13 mouse cellular contexts compared by ENCODE assay signal in genomic region chr14:29867311-29867710, GRCm38 (mm10).
DNase-seq lines count a peak whose midpoint lies in the region; ATAC-seq and TF ChIP-seq lines count a peak whose summit lies in the region.
"Had no signal": no experiment of that assay in that cellular context is flagged by ENCODE, and none has a peak within 500 bp of the region (broad histone marks: within the 10 kb centered on the region; RNA-seq: fewer than 3 reads in every experiment).

No protein-coding gene starts in this region.

- WGBS in heart, postnatal 0 days = 53% methylated on average over 6 of the region's 6 CpGs
- WGBS in heart, adult 2 months = 46% methylated on average over 6 of the region's 6 CpGs
- WGBS in lung, embryonic 14.5 days = 16% methylated on average over 6 of the region's 6 CpGs
- 40% methylated on average over 6 of the region's 6 CpGs for WGBS in lung, adult 2 months
- 25% methylated on average over 6 of the region's 6 CpGs for WGBS in lung, embryonic 15.5 days
- WGBS in stomach, postnatal 0 days = 40% methylated on average over 6 of the region's 6 CpGs
- WGBS in thymus, adult 2 months = 84% methylated on average over 6 of the region's 6 CpGs

- peak; percentile 8 for DNase-seq in heart, postnatal 0 days (ENCODE audit: low spot score)
- no peak for DNase-seq in heart, adult 2 months
- DNase-seq in lung, embryonic 14.5 days = peak; percentile 92
- DNase-seq in lung, adult 2 months = no peak
- DNase-seq in stomach, postnatal 0 days (ENCODE audit: low spot score) = peak; percentile 15
- no peak for DNase-seq in adrenal gland, adult (ENCODE audit: inconsistent age in 2 of 2, low spot score in 1 of 2)
- no peak for DNase-seq in thymus, adult 2 months
- DNase-seq: cerebellum, adult 9-10 months; thymus, postnatal 4 days had no signal

- no peak for TF ChIP-seq EP300 in heart, postnatal 0 days (IDR thresholded peaks at IDR 0.05; ENCODE audit: low read depth)
- no peak for TF ChIP-seq EP300 in heart, adult 2 months (IDR thresholded peaks at IDR 0.05; ENCODE audit: insufficient read depth, low read depth, low read length)
- no peak for TF ChIP-seq EP300 in stomach, postnatal 0 days (optimal IDR thresholded peaks at IDR 0.05)

- no peaks in the 10 kb centered on the region for H3K27me3 ChIP-seq in heart, postnatal 0 days (ENCODE audit: control insufficient read depth, insufficient read depth, low read length)
- no peaks in the 10 kb centered on the region for H3K27me3 ChIP-seq in heart, adult 2 months (ENCODE audit: control insufficient read depth, insufficient read depth, low read length)
- no peaks in the 10 kb centered on the region for H3K27me3 ChIP-seq in lung, embryonic 14.5 days (ENCODE audit: insufficient read depth, low read length)
- H3K27me3 ChIP-seq in lung, embryonic 15.5 days = no peaks in the 10 kb centered on the region
- H3K27me3 ChIP-seq in stomach, postnatal 0 days (ENCODE audit: control insufficient read depth, insufficient read depth, low read length) = no peaks in the 10 kb centered on the region
- no peaks in the 10 kb centered on the region for H3K27me3 ChIP-seq in thymus, adult 2 months (ENCODE audit: control insufficient read depth, insufficient read depth, low read length)
- H3K27me3 ChIP-seq: hindbrain, embryonic 15.5 days; limb, embryonic 15.5 days; neural tube, embryonic 15.5 days had no signal

- no peak overlapping the region for H3K4me3 ChIP-seq in heart, postnatal 0 days (ENCODE audit: low read depth, low read length)
- H3K4me3 ChIP-seq in heart, adult 2 months = no peak overlapping the region
- no peak overlapping the region for H3K4me3 ChIP-seq in lung, embryonic 14.5 days (ENCODE audit: low read depth, low read length)
- H3K4me3 ChIP-seq in lung, adult 2 months (replicated peaks; ENCODE audit: extremely low read depth, low read depth, low read length) = no peak overlapping the region
- no peak overlapping the region for H3K4me3 ChIP-seq in lung, embryonic 15.5 days
- no peak overlapping the region for H3K4me3 ChIP-seq in stomach, postnatal 0 days (ENCODE audit: low read depth, low read length)
- no peak overlapping the region for H3K4me3 ChIP-seq in thymus, adult 2 months (ENCODE audit: control insufficient read depth, insufficient read depth, low read length)
- H3K4me3 ChIP-seq: hindbrain, embryonic 15.5 days; limb, embryonic 15.5 days; neural tube, embryonic 15.5 days had no signal

- peak; percentile 36; the same call in 1 of the 2 replicates for ATAC-seq in heart, postnatal 0 days (ENCODE audit: insufficient read depth, low read depth)
- ATAC-seq in lung, embryonic 14.5 days (ENCODE audit: insufficient read depth) = peak; percentile 97
- ATAC-seq in lung, embryonic 15.5 days (ENCODE audit: borderline replicate concordance, extremely low read depth, low FRiP score, low TSS enrichment) = peak; percentile 96
- ATAC-seq in stomach, postnatal 0 days (ENCODE audit: low FRiP score, low TSS enrichment) = peak; percentile 71; the same call in 1 of the 2 replicates

- H3K79me2 ChIP-seq in heart, adult 2 months (replicated peaks; ENCODE audit: control insufficient read depth, insufficient read depth, low read length) = no peaks in the 10 kb centered on the region

- TF ChIP-seq POLR2A in heart, adult 2 months (IDR thresholded peaks at IDR 0.05; ENCODE audit: insufficient read depth, low read depth, low read length) = no peak
- TF ChIP-seq POLR2A in lung, adult 2 months (IDR thresholded peaks at IDR 0.05; ENCODE audit: borderline replicate concordance, extremely low read depth, low read depth, low read length) = no peak
- TF ChIP-seq POLR2A in thymus, adult 2 months (IDR thresholded peaks at IDR 0.05; ENCODE audit: control insufficient read depth, extremely low read depth, insufficient read depth, low read length, poor library complexity) = no peak

- intact Hi-C loops in heart, adult 2 months (cut with DNase I) = no loop called here

- no peak overlapping the region for H3K9ac ChIP-seq in heart, postnatal 0 days (replicated peaks; ENCODE audit: low read depth, low read length)
- H3K9ac ChIP-seq in heart, adult 2 months (ENCODE audit: low read depth, low read length) = no peak overlapping the region
- no peak overlapping the region for H3K9ac ChIP-seq in lung, embryonic 14.5 days
- no peak overlapping the region for H3K9ac ChIP-seq in lung, embryonic 15.5 days
- no peak overlapping the region for H3K9ac ChIP-seq in stomach, postnatal 0 days (ENCODE audit: low read length)
- H3K9ac ChIP-seq: hindbrain, embryonic 15.5 days; limb, embryonic 15.5 days; neural tube, embryonic 15.5 days had no signal

- H3K4me2 ChIP-seq in heart, postnatal 0 days (ENCODE audit: low read depth, low read length) = no peak overlapping the region
- no peak overlapping the region for H3K4me2 ChIP-seq in lung, embryonic 14.5 days
- H3K4me2 ChIP-seq in lung, embryonic 15.5 days = no peak overlapping the region
- no peak overlapping the region for H3K4me2 ChIP-seq in stomach, postnatal 0 days (replicated peaks; ENCODE audit: low read depth)
- H3K4me2 ChIP-seq: hindbrain, embryonic 15.5 days; limb, embryonic 15.5 days; neural tube, embryonic 15.5 days had no signal

- no peaks in the 10 kb centered on the region for H3K9me3 ChIP-seq in heart, postnatal 0 days (replicated peaks; ENCODE audit: control insufficient read depth, low read length)
- no peaks in the 10 kb centered on the region for H3K9me3 ChIP-seq in lung, embryonic 14.5 days (ENCODE audit: low read depth, low read length)
- H3K9me3 ChIP-seq in lung, embryonic 15.5 days = no peaks in the 10 kb centered on the region
- no peaks in the 10 kb centered on the region for H3K9me3 ChIP-seq in stomach, postnatal 0 days (ENCODE audit: control insufficient read depth, low read length)
- H3K9me3 ChIP-seq: hindbrain, embryonic 15.5 days; limb, embryonic 15.5 days; neural tube, embryonic 15.5 days had no signal

- no peak for TF ChIP-seq CTCF in heart, postnatal 0 days (IDR thresholded peaks at IDR 0.05; ENCODE audit: low read depth)
- no peak for TF ChIP-seq CTCF in heart, adult 2 months (IDR thresholded peaks at IDR 0.05)
- peak; percentile 4; the same call in 1 of the 2 replicates for TF ChIP-seq CTCF in lung, embryonic 14.5 days (IDR thresholded peaks at IDR 0.05; ENCODE audit: low read depth)
- TF ChIP-seq CTCF in lung, adult 2 months (IDR thresholded peaks at IDR 0.05; ENCODE audit: insufficient read depth, low read length) = no peak
- no peak for TF ChIP-seq CTCF in stomach, postnatal 0 days (IDR thresholded peaks at IDR 0.05; ENCODE audit: low read depth)
- TF ChIP-seq CTCF in thymus, adult 2 months (IDR thresholded peaks at IDR 0.05; ENCODE audit: borderline replicate concordance, control insufficient read depth, extremely low read depth, insufficient read depth, low read length, poor library complexity) = no peak

- no peak overlapping the region for H3K27ac ChIP-seq in heart, postnatal 0 days (ENCODE audit: low read depth)
- no peak overlapping the region for H3K27ac ChIP-seq in heart, adult 2 months
- peak overlapping the region; percentile 47 for H3K27ac ChIP-seq in lung, embryonic 14.5 days (ENCODE audit: low read depth)
- H3K27ac ChIP-seq in lung, embryonic 15.5 days = peak overlapping the region; percentile 60; the same call in 1 of the 2 replicates
- no peak overlapping the region for H3K27ac ChIP-seq in stomach, postnatal 0 days (replicated peaks)
- no peak overlapping the region for H3K27ac ChIP-seq in thymus, adult 2 months (ENCODE audit: control insufficient read depth, insufficient read depth, low read length)
- H3K27ac ChIP-seq: hindbrain, embryonic 15.5 days; limb, embryonic 15.5 days; neural tube, embryonic 15.5 days had no signal

- H3K4me1 ChIP-seq in heart, postnatal 0 days (ENCODE audit: control insufficient read depth, insufficient read depth) = no peaks in the 10 kb centered on the region
- H3K4me1 ChIP-seq in heart, adult 2 months (ENCODE audit: control insufficient read depth, insufficient read depth, low read length) = no peaks in the 10 kb centered on the region
- H3K4me1 ChIP-seq in lung, embryonic 14.5 days (ENCODE audit: insufficient read depth) = no peaks in the 10 kb centered on the region; the same call in 1 of the 2 replicates
- H3K4me1 ChIP-seq in lung, adult 2 months (ENCODE audit: control insufficient read depth, insufficient read depth, low read length) = no peaks in the 10 kb centered on the region
- H3K4me1 ChIP-seq in lung, embryonic 15.5 days = 0 out of 2 replicates have a peak, but pooled peaks cover 4% of the 10 kb centered on the region
- H3K4me1 ChIP-seq in stomach, postnatal 0 days (replicated peaks; ENCODE audit: control insufficient read depth, insufficient read depth) = no peaks in the 10 kb centered on the region
- no peaks in the 10 kb centered on the region for H3K4me1 ChIP-seq in thymus, adult 2 months (replicated peaks; ENCODE audit: control insufficient read depth, insufficient read depth, low read length)
- H3K4me1 ChIP-seq: hindbrain, embryonic 15.5 days; limb, embryonic 15.5 days; neural tube, embryonic 15.5 days had no signal

- no peaks in the 10 kb centered on the region for H3K36me3 ChIP-seq in heart, postnatal 0 days (replicated peaks; ENCODE audit: control insufficient read depth, insufficient read depth, low read length)
- no peaks in the 10 kb centered on the region for H3K36me3 ChIP-seq in heart, adult 2 months (ENCODE audit: control insufficient read depth, insufficient read depth, low read length)
- H3K36me3 ChIP-seq in lung, embryonic 14.5 days (ENCODE audit: insufficient read depth) = no peaks in the 10 kb centered on the region
- no peaks in the 10 kb centered on the region for H3K36me3 ChIP-seq in lung, embryonic 15.5 days
- no peaks in the 10 kb centered on the region for H3K36me3 ChIP-seq in stomach, postnatal 0 days (ENCODE audit: control insufficient read depth, insufficient read depth, low read length)
- H3K36me3 ChIP-seq in thymus, adult 2 months (ENCODE audit: control insufficient read depth, insufficient read depth, low read length) = no peaks in the 10 kb centered on the region
- H3K36me3 ChIP-seq: hindbrain, embryonic 15.5 days; limb, embryonic 15.5 days; neural tube, embryonic 15.5 days had no signal

Comparison
In these comparisons a context has a peak if more than half of its experiments do, and no peak if none do; other contexts are left out.
1. DNase-seq: peak in heart, postnatal 0 days (single experiment), lung, embryonic 14.5 days (single experiment) and stomach, postnatal 0 days (single experiment); none in heart, adult 2 months (0 of 2), lung, adult 2 months (single experiment), adrenal gland, adult (0 of 2) and thymus, adult 2 months (single experiment).
2. ATAC-seq: peak in every context shown above with its lines; median percentile 97 in lung, embryonic 14.5 days; 96 in lung, embryonic 15.5 days; 71 in stomach, postnatal 0 days; 36 in heart, postnatal 0 days.
3. H3K27ac ChIP-seq: peak in lung, embryonic 14.5 days (single experiment) and lung, embryonic 15.5 days (single experiment); none in heart, postnatal 0 days (single experiment), heart, adult 2 months (single experiment), stomach, postnatal 0 days (single experiment) and thymus, adult 2 months (single experiment).